Mouse (Mus musculus): ENCODE data around the gene Hoxd10. TPM values are rescaled to one million over a fixed set of nuclear protein-coding genes. Genes with fewer than 3 reads are reported as not detected.

Gene Hoxd10
- polyA plus RNA-seq, 1 experiment from 2014 or later = not detected

- ATAC-seq = no peak
- H3K9me3 ChIP-seq (ENCODE audit: control insufficient read depth, low read length) = no peaks in the 10 kb centered on the region; the same call in 1 of the 2 replicates
- H3K4me3 ChIP-seq (replicated peaks; ENCODE audit: low read length) = no peak overlapping the region
- peaks cover 87% of the 10 kb centered on the region for H3K27me3 ChIP-seq (replicated peaks; ENCODE audit: control insufficient read depth, insufficient read depth, low read length)
- peaks cover 4% of the 10 kb centered on the region; the same call in 1 of the 2 replicates for H3K4me1 ChIP-seq (replicated peaks; ENCODE audit: control insufficient read depth, insufficient read depth, low read length)
- no peaks in the 10 kb centered on the region for H3K36me3 ChIP-seq (ENCODE audit: control insufficient read depth, insufficient read depth)
- no peak overlapping the region for H3K4me2 ChIP-seq (ENCODE audit: low read length)
- WGBS = under 1% methylated on average over 20 of the region's 20 CpGs
- no peak overlapping the region for H3K9ac ChIP-seq (replicated peaks; ENCODE audit: low read depth, low read length)
- no peak overlapping the region for H3K27ac ChIP-seq (ENCODE audit: low read length)
These were observed 47.1 kb downstream of the Hoxd10 start for GRCm38 (mm10) chr2:74738623-74739475.

- no peak overlapping the region for H3K9ac ChIP-seq (replicated peaks; ENCODE audit: low read depth, low read length)
These were observed 47.7 kb downstream of the Hoxd10 start for GRCm38 (mm10) chr2:74739476-74739800.

GRCm38 (mm10) chr2:74739869-74740268 lies 48.1 kb downstream of the Hoxd10 start:
- H3K27ac ChIP-seq (ENCODE audit: low read length) = no peak overlapping the region
- H3K9ac ChIP-seq (replicated peaks; ENCODE audit: low read depth, low read length) = no peak overlapping the region
- peaks cover 90% of the 10 kb centered on the region for H3K27me3 ChIP-seq (replicated peaks; ENCODE audit: control insufficient read depth, insufficient read depth, low read length)
- H3K36me3 ChIP-seq (ENCODE audit: control insufficient read depth, insufficient read depth) = no peaks in the 10 kb centered on the region
- H3K4me1 ChIP-seq (replicated peaks; ENCODE audit: control insufficient read depth, insufficient read depth, low read length) = peaks cover 4% of the 10 kb centered on the region; the same call in 1 of the 2 replicates
- peaks cover 2% of the 10 kb centered on the region; the same call in 1 of the 2 replicates for H3K9me3 ChIP-seq (ENCODE audit: control insufficient read depth, low read length)
- 3% methylated on average over 14 of the region's 14 CpGs for WGBS
- H3K4me3 ChIP-seq (replicated peaks; ENCODE audit: low read length) = no peak overlapping the region
- no peak overlapping the region for H3K4me2 ChIP-seq (ENCODE audit: low read length)
- no peak for ATAC-seq

More at GRCm38 (mm10) chr2:74739476-74739800, 47.7 kb downstream of the Hoxd10 start:
- Histone ChIP-seq H3K36me3 (ENCODE audit: control insufficient read depth, insufficient read depth) (no peaks in the 10 kb centered on the region), H3K4me3 (replicated peaks; ENCODE audit: low read length) (no peak overlapping the region), H3K4me2 (ENCODE audit: low read length) (no peak overlapping the region), H3K4me1 (replicated peaks; ENCODE audit: control insufficient read depth, insufficient read depth, low read length) (peaks cover 4% of the 10 kb centered on the region; the same call in 1 of the 2 replicates), H3K27me3 (replicated peaks; ENCODE audit: control insufficient read depth, insufficient read depth, low read length) (peaks cover 90% of the 10 kb centered on the region), H3K9me3 (ENCODE audit: control insufficient read depth, low read length) (peaks cover 2% of the 10 kb centered on the region; the same call in 1 of the 2 replicates), H3K27ac (ENCODE audit: low read length) (no peak overlapping the region)
- WGBS = 2% methylated on average over 2 of the region's 2 CpGs
- no peak for ATAC-seq

- no peak overlapping the region for H3K4me3 ChIP-seq (replicated peaks; ENCODE audit: low read length)
- H3K4me2 ChIP-seq (ENCODE audit: low read length) = no peak overlapping the region
- H3K4me1 ChIP-seq (replicated peaks; ENCODE audit: control insufficient read depth, insufficient read depth, low read length) = peaks cover 4% of the 10 kb centered on the region; the same call in 1 of the 2 replicates
- WGBS = 1% methylated on average over 43 of the region's 43 CpGs
- no peak overlapping the region for H3K9ac ChIP-seq (replicated peaks; ENCODE audit: low read depth, low read length)
- no peaks in the 10 kb centered on the region for H3K36me3 ChIP-seq (ENCODE audit: control insufficient read depth, insufficient read depth)
- H3K9me3 ChIP-seq (ENCODE audit: control insufficient read depth, low read length) = peaks cover 2% of the 10 kb centered on the region; the same call in 1 of the 2 replicates
- ATAC-seq = no peak
- H3K27me3 ChIP-seq (replicated peaks; ENCODE audit: control insufficient read depth, insufficient read depth, low read length) = peaks cover 90% of the 10 kb centered on the region
- no peak overlapping the region for H3K27ac ChIP-seq (ENCODE audit: low read length)
These were observed 48.8 kb downstream of the Hoxd10 start for GRCm38 (mm10) chr2:74740311-74741091.

- Histone ChIP-seq H3K4me2 (ENCODE audit: low read length) (no peak overlapping the region), H3K4me3 (replicated peaks; ENCODE audit: low read length) (no peak overlapping the region), H3K9me3 (ENCODE audit: control insufficient read depth, low read length) (peaks cover 2% of the 10 kb centered on the region; the same call in 1 of the 2 replicates), H3K9ac (replicated peaks; ENCODE audit: low read depth, low read length) (no peak overlapping the region), H3K27ac (ENCODE audit: low read length) (no peak overlapping the region), H3K4me1 (replicated peaks; ENCODE audit: control insufficient read depth, insufficient read depth, low read length) (no peaks in the 10 kb centered on the region), H3K27me3 (replicated peaks; ENCODE audit: control insufficient read depth, insufficient read depth, low read length) (peaks cover 91% of the 10 kb centered on the region), H3K36me3 (ENCODE audit: control insufficient read depth, insufficient read depth) (no peaks in the 10 kb centered on the region)
- no peak for ATAC-seq
- WGBS = 27% methylated on average over 2 of the region's 3 CpGs
These were observed 49.7 kb downstream of the Hoxd10 start for GRCm38 (mm10) chr2:74741252-74741978.

- Histone ChIP-seq H3K4me1 (replicated peaks; ENCODE audit: control insufficient read depth, insufficient read depth, low read length) (no peaks in the 10 kb centered on the region), H3K27ac (ENCODE audit: low read length) (no peak overlapping the region), H3K36me3 (ENCODE audit: control insufficient read depth, insufficient read depth) (no peaks in the 10 kb centered on the region), H3K4me2 (ENCODE audit: low read length) (no peak overlapping the region), H3K4me3 (replicated peaks; ENCODE audit: low read length) (no peak overlapping the region), H3K9ac (replicated peaks; ENCODE audit: low read depth, low read length) (no peak overlapping the region), H3K27me3 (replicated peaks; ENCODE audit: control insufficient read depth, insufficient read depth, low read length) (peaks cover 90% of the 10 kb centered on the region), H3K9me3 (ENCODE audit: control insufficient read depth, low read length) (peaks cover 2% of the 10 kb centered on the region; the same call in 1 of the 2 replicates)
- ATAC-seq = no peak
These were observed 50.2 kb downstream of the Hoxd10 start for GRCm38 (mm10) chr2:74741979-74742277.

MicroRNAs within 50 kb of the gene (microRNA counts, 519-probe panel; counts per million panel counts)
- not detected for microRNA mmu-miR-10b

Small RNAs within 50 kb of the gene (microRNA-seq; reads per million reads assigned to microRNA genes)
- gene Gm44463 = not detected
- gene Mir10b = 285 reads per million, percentile 67 among the genes with 10 or more reads in this experiment

Other genes with a start within 250 kb of the Hoxd10 start
- gene Lnpk, start 112.5 kb upstream of the Hoxd10 start, polyA plus RNA-seq (2015; fragmentation: Nextera tagmentation; extraction: Ambion mirVana) = 50.1 and 53.4 TPM in 2 replicates
- gene Evx2, start 32.4 kb upstream of the Hoxd10 start, polyA plus RNA-seq (2015; fragmentation: Nextera tagmentation; extraction: Ambion mirVana) = 0.07 TPM in 1 of 2 replicates, not detected in the other
- 0.10 TPM in 1 of 2 replicates, not detected in the other for gene Hoxd13, start 23.6 kb upstream of the Hoxd10 start, polyA plus RNA-seq (2015; fragmentation: Nextera tagmentation; extraction: Ambion mirVana)
- gene Hoxd12, start 16.9 kb upstream of the Hoxd10 start, polyA plus RNA-seq (2015; fragmentation: Nextera tagmentation; extraction: Ambion mirVana) = not detected in 2 replicates
- not detected in 2 replicates for gene Hoxd11, start 12.4 kb upstream of the Hoxd10 start, polyA plus RNA-seq (2015; fragmentation: Nextera tagmentation; extraction: Ambion mirVana)
- gene Hoxd9, start 5.8 kb downstream of the Hoxd10 start, polyA plus RNA-seq (2015; fragmentation: Nextera tagmentation; extraction: Ambion mirVana) = not detected in 2 replicates
- not detected in 2 replicates for gene Hoxd8, start 12.7 kb downstream of the Hoxd10 start, polyA plus RNA-seq (2015; fragmentation: Nextera tagmentation; extraction: Ambion mirVana)
- gene Hoxd3, start 20.0 kb downstream of the Hoxd10 start, polyA plus RNA-seq (2015; fragmentation: Nextera tagmentation; extraction: Ambion mirVana) = not detected in 2 replicates
- gene Hoxd4, start 20.0 kb downstream of the Hoxd10 start, polyA plus RNA-seq (2015; fragmentation: Nextera tagmentation; extraction: Ambion mirVana) = not detected in 2 replicates
- not detected in 2 replicates for gene Gm28230, start 34.8 kb downstream of the Hoxd10 start, polyA plus RNA-seq (2015; fragmentation: Nextera tagmentation; extraction: Ambion mirVana)
- not detected in 2 replicates for gene Hoxd1, start 71.1 kb downstream of the Hoxd10 start, polyA plus RNA-seq (2015; fragmentation: Nextera tagmentation; extraction: Ambion mirVana)
- 125 and 135 TPM in 2 replicates for gene Mtx2, start 133.9 kb downstream of the Hoxd10 start, polyA plus RNA-seq (2015; fragmentation: Nextera tagmentation; extraction: Ambion mirVana)